Mouse (Mus musculus) CD8-positive naive resting alpha-beta T cell, adult 2 months (primary cell): ENCODE measurements around the gene Slc35c2.

ENCODE experiments used
- DNase-seq, 2 experiments: peaks; one replicate each; pipeline ENCODE4 v3.0.0; 2022; ENCODE audit warnings: low read depth in 2 of 2, low spot score in 2 of 2

The Slc35c2 gene

GRCm38 (mm10) chr2:165240371-165240770 is 47.3 kb downstream of the Slc35c2 start:
- DNase-seq = no peak

- no peak for DNase-seq
These were observed 48.0 kb downstream of the Slc35c2 start for GRCm38 (mm10) chr2:165239533-165240144.

GRCm38 (mm10) chr2:165238416-165239145 is 49.1 kb downstream of the Slc35c2 start:
- no peak for DNase-seq

- no peak for DNase-seq
These were observed 52.9 kb downstream of the Slc35c2 start, which contains the start of gene Cdh22 for GRCm38 (mm10) chr2:165234613-165235291. TSS of gene Cdh22 (minus strand) at chr2:165234853.

GRCm38 (mm10) chr2:165234291-165234612 is 53.4 kb downstream of the Slc35c2 start:
- DNase-seq = no peak

- peak; percentile 10 to 13 for DNase-seq
These were observed 54.0 kb downstream of the Slc35c2 start for GRCm38 (mm10) chr2:165233491-165234290.

GRCm38 (mm10) chr2:165229050-165229449 is 58.6 kb downstream of the Slc35c2 start:
- no peak for DNase-seq
